Mouse (Mus musculus) embryonic stem cell, embryonic (primary cell): ENCODE results near the gene Ttc41.

ENCODE experiments used
- CTCF ChIA-PET, 4 experiments: fragments of 300-600 bp in 2 of 4; fragments of 350-600 bp in 2 of 4; sonication (Branson Sonifier 250); formaldehyde crosslinking; loops; one replicate each; lab custom pipeline; 2022; ENCODE audit warnings: inconsistent platforms in 2 of 4; lab: Charles Lee
- POLR2A ChIA-PET, 4 experiments: fragments of 300-600 bp in 2 of 4; fragments of 350-600 bp in 2 of 4; sonication (Branson Sonifier 250); formaldehyde crosslinking; loops; one replicate each; lab custom pipeline; 2022; ENCODE audit warnings: antibody characterized with exemption in 4 of 4, inconsistent platforms in 1 of 4; lab: Charles Lee

The Ttc41 gene

GRCm38 (mm10) chr10:86730823-86731499 is 25.4 kb downstream of the Ttc41 start:
- CTCF ChIA-PET: interaction anchor here in 3 of 4 experiments (0.6 to 2.0 kb wide), 18 partner anchors 16 to 406 kb away, joined by 3 to 11 read pairs (median 3); partner anchors contain the start of gene Nt5dc3 (in 1 of the 3)
- POLR2A ChIA-PET: interaction anchor here in 3 of 4 experiments (0.6 to 3.9 kb wide), 22 partner anchors 7 to 747 kb away, joined by 3 to 28 read pairs (median 4); partner anchors contain the start of genes Nt5dc3 (in 3 of the 3), Ttc41 (in 3 of the 3) and Hsp90b1 (in 2 of the 3)

GRCm38 (mm10) chr10:86731500-86731863 is 25.9 kb downstream of the Ttc41 start:
- ChIA-PET POLR2A (interaction anchor here in 3 of 4 experiments (0.6 to 3.9 kb wide), 19 partner anchors 8 to 233 kb away, joined by 3 to 28 read pairs (median 4); partner anchors contain the start of genes Nt5dc3 (in 3 of the 3), Ttc41 (in 2 of the 3) and Hsp90b1 (in 1 of the 3)), CTCF (interaction anchor here (0.6 to 2.0 kb wide), 17 partner anchors 16 to 1088 kb away, joined by 3 to 11 read pairs (median 3); partner anchors contain the start of gene Nt5dc3 (in 1 of the 4))

- CTCF ChIA-PET: interaction anchor here in 1 of 4 experiments (0.5 kb wide), 1 partner anchor 1324 kb away, joined by 3 read pairs; no protein-coding TSS in a partner anchor
- POLR2A ChIA-PET: interaction anchor here in 1 of 4 experiments (1.2 kb wide), 1 partner anchor 8 kb away, joined by 3 read pairs; no protein-coding TSS in a partner anchor
Observed at GRCm38 (mm10) chr10:86735036-86735435, 29.4 kb downstream of the Ttc41 start.

GRCm38 (mm10) chr10:86742918-86743317 is 37.3 kb downstream of the Ttc41 start:
- ChIA-PET POLR2A (interaction anchor here (0.6 to 1.6 kb wide), 5 partner anchors 9 to 37 kb away, joined by 3 to 4 read pairs (median 4); partner anchors contain the start of genes Hsp90b1 (in 1 of the 4), Nt5dc3 (in 1 of the 4) and Ttc41 (in 1 of the 4)), CTCF (no interaction called here)

- ChIA-PET POLR2A (interaction anchor here in 1 of 4 experiments (0.8 kb wide), 1 partner anchor 136 kb away, joined by 3 read pairs; no protein-coding TSS in a partner anchor), CTCF (no interaction called here)
Observed at GRCm38 (mm10) chr10:86744306-86744705, 38.7 kb downstream of the Ttc41 start.

- ChIA-PET CTCF (interaction anchor here in 1 of 4 experiments (0.6 kb wide), 1 partner anchor 100 kb away, joined by 11 read pairs; no protein-coding TSS in a partner anchor), POLR2A (no interaction called here)
Observed at GRCm38 (mm10) chr10:86755816-86756502, 50.3 kb downstream of the Ttc41 start.

- POLR2A ChIA-PET: no interaction called here
- CTCF ChIA-PET: no interaction called here
Observed at GRCm38 (mm10) chr10:86757724-86758123, 52.1 kb downstream of the Ttc41 start.

- ChIA-PET CTCF (no interaction called here), POLR2A (no interaction called here)
Observed at GRCm38 (mm10) chr10:86758211-86758610, 52.6 kb downstream of the Ttc41 start.

GRCm38 (mm10) chr10:86761236-86761635 is 55.6 kb downstream of the Ttc41 start:
- POLR2A ChIA-PET: interaction anchor here (0.6 to 3.9 kb wide), 25 partner anchors 8 to 594 kb away, joined by 3 to 64 read pairs (median 6); partner anchors contain the start of genes Nt5dc3 (in 3 of the 4), Hsp90b1 (in 2 of the 4) and Ttc41 (in 2 of the 4)

GRCm38 (mm10) chr10:86761722-86762383 is 56.2 kb downstream of the Ttc41 start:
- ChIA-PET POLR2A (interaction anchor here (0.5 to 3.9 kb wide), 37 partner anchors 8 to 740 kb away, joined by 3 to 64 read pairs (median 5); partner anchors contain the start of genes Nt5dc3 (in 3 of the 4), Hsp90b1 (in 2 of the 4), Ttc41 (in 2 of the 4) and Fbxo7 (in 1 of the 4)), CTCF (interaction anchor here in 3 of 4 experiments (0.6 to 1.4 kb wide), 5 partner anchors 17 to 327 kb away, joined by 3 to 5 read pairs (median 3); partner anchors contain the start of gene Nt5dc3 (in 1 of the 3))

More at GRCm38 (mm10) chr10:86761236-86761635, 55.6 kb downstream of the Ttc41 start:
- CTCF ChIA-PET: interaction anchor here in 2 of 4 experiments (0.8 to 1.4 kb wide), 2 partner anchors 30 to 326 kb away, joined by 3 read pairs; no protein-coding TSS in a partner anchor

- CTCF ChIA-PET: interaction anchor here in 3 of 4 experiments (0.7 to 1.4 kb wide), 4 partner anchors 16 to 327 kb away, joined by 3 to 5 read pairs (median 3); partner anchors contain the start of gene Nt5dc3 (in 1 of the 3)
Observed at GRCm38 (mm10) chr10:86762384-86762730, 56.7 kb downstream of the Ttc41 start.

GRCm38 (mm10) chr10:86763672-86764071 is 58.1 kb downstream of the Ttc41 start, which contains the start of gene Gm49358:
TSS of gene Gm49358 (plus strand) at chr10:86763972.
- POLR2A ChIA-PET: interaction anchor here in 2 of 4 experiments (0.7 to 3.9 kb wide), 6 partner anchors 8 to 425 kb away, joined by 3 to 64 read pairs (median 30); partner anchors contain the start of gene Nt5dc3 (in 2 of the 2)
- CTCF ChIA-PET: no interaction called here

More at GRCm38 (mm10) chr10:86762384-86762730, 56.7 kb downstream of the Ttc41 start:
- POLR2A ChIA-PET: interaction anchor here (0.5 to 3.9 kb wide), 30 partner anchors 9 to 145 kb away, joined by 3 to 64 read pairs (median 5); partner anchors contain the start of genes Nt5dc3 (in 3 of the 4), Hsp90b1 (in 2 of the 4) and Ttc41 (in 2 of the 4)

GRCm38 (mm10) chr10:86765344-86765966 is 59.8 kb downstream of the Ttc41 start:
- ChIA-PET CTCF (no interaction called here), POLR2A (interaction anchor here in 1 of 4 experiments (3.3 kb wide), 1 partner anchor 13 kb away, joined by 15 read pairs; the partner anchor contains the start of gene Nt5dc3)

GRCm38 (mm10) chr10:86769216-86769615 is 63.6 kb downstream of the Ttc41 start:
- POLR2A ChIA-PET: interaction anchor here in 3 of 4 experiments (0.5 to 2.6 kb wide), 15 partner anchors 8 to 64 kb away, joined by 3 to 56 read pairs (median 5); partner anchors contain the start of genes Nt5dc3 (in 3 of the 3), Hsp90b1 (in 2 of the 3) and Ttc41 (in 2 of the 3)

GRCm38 (mm10) chr10:86769797-86770196 is 64.2 kb downstream of the Ttc41 start:
- CTCF ChIA-PET: interaction anchor here in 1 of 4 experiments (0.5 to 0.7 kb wide), 2 partner anchors 15 to 39 kb away, joined by 3 read pairs; no protein-coding TSS in a partner anchor

More at GRCm38 (mm10) chr10:86769216-86769615, 63.6 kb downstream of the Ttc41 start:
- CTCF ChIA-PET: interaction anchor here in 1 of 4 experiments (0.5 to 0.7 kb wide), 2 partner anchors 14 to 38 kb away, joined by 3 read pairs; no protein-coding TSS in a partner anchor

GRCm38 (mm10) chr10:86771701-86772100 is 66.1 kb downstream of the Ttc41 start:
- ChIA-PET CTCF (interaction anchor here in 2 of 4 experiments (0.6 to 2.4 kb wide), 4 partner anchors 10 to 286 kb away, joined by 4 to 13 read pairs (median 8); partner anchors contain the start of gene 1700113H08Rik (in 1 of the 2)), POLR2A (interaction anchor here (0.6 to 3.0 kb wide), 29 partner anchors 8 to 749 kb away, joined by 3 to 43 read pairs (median 4); partner anchors contain the start of genes Hsp90b1 (in 2 of the 4), Ttc41 (in 2 of the 4) and Fbxo7 (in 1 of the 4))

More at GRCm38 (mm10) chr10:86769797-86770196, 64.2 kb downstream of the Ttc41 start:
- POLR2A ChIA-PET: interaction anchor here (0.6 to 2.6 kb wide), 20 partner anchors 8 to 814 kb away, joined by 3 to 56 read pairs (median 5); partner anchors contain the start of genes Nt5dc3 (in 3 of the 4), Hsp90b1 (in 2 of the 4) and Ttc41 (in 2 of the 4)
